Mouse (Mus musculus) fibroblast of lung, adult 2 months (primary cell): Measurements from ENCODE around the gene Cbfb.
A peak's percentile ranks its signal among the peaks of the same experiment; 100 is the strongest.
"Not testable (repeated sequence)": the region's sequence is repeated elsewhere in the genome, so short reads cannot be mapped to it uniquely, and the experiment has no call there.

Experiments
- DNase-seq: peaks from one replicate; pipeline ENCODE4 v3.0.0-alpha.2; 2011; ENCODE audit warnings: low read depth

Gene Cbfb

GRCm38 (mm10) chr8:105170381-105171115, at the start of gene Cbfb:
Cbfb (plus strand) TSS chr8:105170674.
- DNase-seq = peak; percentile 88

DNA sequence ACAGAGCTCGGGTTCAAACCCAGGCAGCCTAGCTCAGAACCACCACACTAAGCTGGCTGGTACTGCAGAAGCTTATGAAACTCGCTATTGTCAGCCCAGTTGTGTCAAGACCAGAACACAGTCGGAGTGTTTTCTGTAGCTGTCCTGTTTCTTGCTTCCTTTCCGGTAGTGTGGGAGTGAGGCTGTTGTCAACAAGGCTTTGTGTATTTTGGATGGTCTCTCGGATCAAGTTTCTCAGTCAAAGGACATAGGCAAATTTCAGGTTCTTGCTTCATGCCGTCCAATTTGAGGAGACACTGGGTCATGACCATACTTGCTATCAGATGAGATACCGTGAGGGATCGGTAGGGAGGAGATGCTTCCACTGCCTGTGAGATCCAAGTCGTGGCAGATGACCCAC, 40.6 kb upstream of the Cbfb start:
- no peak for DNase-seq

GRCm38 (mm10) chr8:105131509-105131908, 39.0 kb upstream of the Cbfb start, which contains the start of gene Ces4a:
Ces4a (plus strand) TSS chr8:105131800.
- DNase-seq = no peak

GRCm38 (mm10) chr8:105138423-105138822, 32.1 kb upstream of the Cbfb start:
- DNase-seq = no peak

DNA sequence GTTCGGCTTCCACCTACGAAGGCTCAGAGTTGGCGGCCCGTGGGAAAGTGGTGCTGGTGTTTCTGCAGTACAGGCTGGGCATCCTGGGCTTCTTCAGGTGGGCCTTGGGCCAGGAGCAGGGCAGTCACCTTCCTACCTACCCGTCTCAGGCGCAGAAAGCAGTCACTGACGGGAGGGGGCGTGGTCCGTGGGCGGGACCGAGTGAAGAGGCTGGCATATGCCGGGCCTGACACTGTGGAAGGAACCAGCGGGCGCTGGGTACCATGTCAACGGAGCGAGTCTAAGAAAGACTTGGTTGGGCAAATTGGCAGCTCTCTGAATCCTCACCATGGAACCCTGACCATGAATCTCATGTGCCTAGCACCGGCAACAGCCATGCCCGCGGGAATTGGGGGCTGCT, 28.1 kb upstream of the Cbfb start:
- no peak for DNase-seq

DNA sequence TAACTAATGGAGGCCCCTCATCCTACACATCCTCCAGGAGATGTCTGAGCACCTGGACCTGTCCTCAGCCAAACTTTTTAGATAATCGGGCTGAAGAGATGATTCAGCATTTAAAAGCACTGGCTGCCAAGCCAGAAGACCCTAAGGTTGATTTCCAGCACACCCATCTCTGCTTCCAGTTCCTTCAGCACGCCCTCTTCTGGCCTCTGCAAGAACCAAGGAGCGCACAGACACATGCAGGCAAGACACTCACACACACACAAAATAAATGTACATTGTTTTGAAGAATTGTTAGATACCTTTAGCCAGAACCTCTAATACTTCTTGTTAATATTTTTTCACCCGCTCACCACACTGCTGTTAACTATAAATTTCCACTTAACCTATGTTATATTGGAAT, 18.8 kb upstream of the Cbfb start:
- DNase-seq = no peak

DNA sequence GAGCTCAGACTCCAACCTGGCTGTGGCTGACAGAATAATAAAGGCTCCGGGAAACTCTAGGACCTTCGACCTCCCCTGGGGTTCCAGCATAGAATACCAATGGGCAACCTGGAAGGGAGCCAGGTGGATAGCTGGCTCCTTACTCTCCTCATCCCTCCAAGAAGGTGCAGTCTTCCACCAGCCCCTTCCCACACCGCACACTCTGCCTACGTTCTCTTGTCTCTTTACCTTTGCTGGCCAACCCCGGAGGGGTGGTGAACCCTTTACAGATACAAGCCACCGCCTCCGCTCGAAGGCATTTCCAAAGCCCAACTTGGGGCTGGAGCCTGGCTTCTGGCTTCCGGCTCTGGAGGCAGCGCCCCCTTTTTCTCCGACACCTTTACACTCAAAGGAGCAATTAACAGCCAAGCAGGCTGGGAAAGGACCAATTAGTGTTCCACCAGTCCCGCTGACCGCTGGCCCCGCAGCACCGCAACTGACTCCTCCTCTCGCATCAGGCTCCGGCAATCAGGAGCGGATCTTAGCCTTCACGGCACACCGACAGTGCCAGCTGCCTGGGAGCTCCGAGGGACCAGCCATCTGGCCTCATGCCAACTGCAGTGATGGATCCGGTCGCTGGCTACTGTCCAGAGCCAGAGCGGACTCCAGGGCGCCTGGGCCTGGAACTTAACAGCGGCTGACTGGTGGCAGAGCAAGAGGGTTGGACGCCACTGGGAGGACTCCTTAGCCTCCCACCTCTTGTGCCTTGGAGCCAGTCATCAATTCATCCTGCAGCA, 17.7 kb upstream of the Cbfb start:
- no peak for DNase-seq

GRCm38 (mm10) chr8:105154316-105154715, 16.2 kb upstream of the Cbfb start:
- DNase-seq = no peak

DNA sequence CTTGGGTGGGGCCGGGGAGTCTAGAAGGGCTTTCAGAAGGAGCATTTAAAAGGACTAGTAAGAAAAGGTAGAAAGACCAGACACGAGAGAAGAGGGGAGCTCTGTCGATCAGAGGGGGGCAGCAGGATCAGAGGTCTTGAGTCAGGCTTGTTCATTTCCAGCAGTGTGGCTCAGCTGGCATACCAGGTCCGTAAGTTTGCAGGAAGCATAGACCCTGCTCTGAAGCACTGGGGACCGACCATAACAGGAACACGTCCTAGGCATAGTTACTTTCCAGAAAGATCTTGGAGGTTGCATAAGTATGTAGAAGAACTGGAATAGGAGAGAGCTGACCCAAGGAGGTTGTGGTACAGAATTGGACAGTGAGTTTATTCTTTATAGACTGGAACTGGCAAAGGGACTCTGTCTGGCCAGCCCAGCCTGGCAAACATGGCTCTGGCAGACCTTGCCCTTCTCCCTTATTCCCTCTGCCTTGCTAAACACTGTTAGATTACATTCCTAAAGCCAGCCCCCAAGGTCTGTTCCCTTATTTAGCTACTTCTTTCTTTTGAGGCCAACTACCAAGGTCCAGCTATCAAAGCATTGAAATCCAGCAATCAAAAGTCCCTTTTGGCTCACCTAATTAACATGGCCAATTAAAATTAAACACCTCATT, 15.3 kb upstream of the Cbfb start:
- DNase-seq = no peak

DNA sequence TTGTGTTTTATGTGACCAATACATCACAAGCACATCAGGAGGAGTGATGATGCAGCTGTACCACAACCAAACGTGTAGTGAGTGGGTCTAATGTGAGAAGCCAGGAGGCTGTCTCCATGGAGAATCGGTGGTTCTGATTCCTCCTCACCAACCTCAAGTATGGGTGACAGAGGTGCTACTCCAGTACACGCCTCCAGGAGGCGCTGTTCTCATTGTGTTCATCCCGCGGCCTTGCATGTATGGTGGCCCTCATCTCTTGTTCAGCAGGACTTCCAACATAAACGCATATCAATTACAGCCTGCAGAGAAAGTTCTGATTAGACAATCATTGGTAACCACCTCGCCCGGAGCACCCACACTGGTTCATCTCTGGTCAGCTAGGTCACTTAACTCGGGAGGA, 12.9 kb upstream of the Cbfb start:
- no peak for DNase-seq

- DNase-seq = no peak
Measured at GRCm38 (mm10) chr8:105158084-105158483, 12.4 kb upstream of the Cbfb start.

- no peak for DNase-seq
Measured at GRCm38 (mm10) chr8:105161121-105161652, 9.3 kb upstream of the Cbfb start.

GRCm38 (mm10) chr8:105164272-105164902, 6.1 kb upstream of the Cbfb start:
- no peak for DNase-seq

- no peak for DNase-seq
Measured at GRCm38 (mm10) chr8:105165191-105165590, 5.3 kb upstream of the Cbfb start.

- no peak for DNase-seq
Measured at GRCm38 (mm10) chr8:105167116-105167515, 3.4 kb upstream of the Cbfb start.

DNA sequence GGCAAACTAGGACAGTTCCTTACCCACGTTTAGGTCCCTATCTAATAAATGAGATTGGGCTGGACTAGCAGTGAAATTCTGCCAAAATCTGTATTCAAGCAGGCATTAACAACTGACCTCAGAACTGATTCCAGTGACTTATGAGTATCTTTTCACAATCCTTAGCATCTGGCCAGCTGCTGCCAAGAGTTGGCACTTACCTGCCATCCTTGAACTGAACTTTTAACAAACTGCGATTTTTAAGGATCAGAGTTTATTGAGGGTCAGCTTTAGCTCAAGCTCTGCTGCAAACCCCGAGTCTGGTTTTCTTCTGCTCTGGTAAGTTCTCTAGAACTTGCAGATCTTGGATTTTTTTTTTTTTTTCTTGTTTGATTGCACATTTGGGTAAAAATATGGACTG, 892 bp upstream of the Cbfb start:
- DNase-seq = no peak

- no peak for DNase-seq
Measured at GRCm38 (mm10) chr8:105170041-105170380, 463 bp upstream of the Cbfb start.

- no peak for DNase-seq
Measured at GRCm38 (mm10) chr8:105171116-105172002, 885 bp downstream of the Cbfb start.

DNA sequence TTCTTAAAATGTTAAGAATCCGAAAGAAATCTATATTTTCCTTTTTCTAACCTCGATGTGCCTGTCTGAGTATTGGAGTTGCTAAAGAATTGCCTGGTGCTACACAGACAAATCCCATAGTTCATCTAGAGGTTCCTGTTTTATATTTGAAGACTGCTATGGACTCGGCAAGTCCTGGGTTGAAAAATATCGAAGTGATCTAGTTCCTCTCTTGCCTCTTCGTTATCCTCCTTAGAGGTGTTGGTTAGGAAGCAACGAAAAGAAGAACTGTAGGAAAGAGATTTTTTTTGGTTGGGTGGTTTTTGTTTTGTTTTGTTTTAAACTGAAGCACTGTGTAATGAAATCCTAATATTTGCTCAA, 1.5 kb downstream of the Cbfb start:
- DNase-seq = no peak

DNA sequence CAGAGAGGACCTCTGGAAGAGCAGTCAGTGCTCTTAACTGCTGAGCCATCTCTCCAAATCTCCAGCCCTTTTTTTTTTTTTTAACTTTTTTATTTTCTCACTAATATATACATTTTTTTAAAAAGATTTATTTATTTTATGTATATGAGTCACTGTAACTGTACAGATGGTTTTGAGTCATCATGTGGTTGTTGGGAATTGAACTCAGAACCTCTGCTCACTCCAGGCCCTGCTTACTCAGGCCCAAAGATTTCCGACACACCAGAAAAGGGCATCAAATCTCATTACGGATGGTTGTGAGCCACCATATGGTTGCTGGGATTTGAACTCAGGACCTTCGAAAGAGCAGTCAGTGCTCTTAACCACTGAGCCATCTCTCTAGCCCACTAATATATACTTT, 4.8 kb downstream of the Cbfb start:
- not testable (repeated sequence) for DNase-seq

GRCm38 (mm10) chr8:105178211-105178800, 7.8 kb downstream of the Cbfb start:
- no peak for DNase-seq
